Mouse (Mus musculus) myocyte (in vitro differentiated cells): ENCODE measurements around the gene Macrod2. TPM values are rescaled to one million over a fixed set of nuclear protein-coding genes. Genes with fewer than 3 reads are reported as not detected.

Experiments
- H3K27me3 ChIP-seq: one replicate; pipeline ENCODE4 v1.6.1; 2011; ENCODE audit not compliant: control insufficient read depth, insufficient read depth, insufficient read length
- H3K36me3 ChIP-seq: one replicate; pipeline ENCODE4 v1.6.1; 2011; ENCODE audit not compliant: control insufficient read depth, insufficient read depth
- H3K4me2 ChIP-seq: one replicate; pipeline ENCODE4 v1.6.1; 2011; ENCODE audit warnings: low read depth, control low read depth
- H3K4me3 ChIP-seq: one replicate; pipeline ENCODE4 v1.5.1; 2011; ENCODE audit warnings: mild to moderate bottlenecking, control low read depth, moderate library complexity
- H3K79me2 ChIP-seq: one replicate; pipeline ENCODE4 v1.6.1; 2011; ENCODE audit not compliant: control insufficient read depth, insufficient read depth
- H3ac ChIP-seq: one replicate; pipeline ENCODE4 v1.6.1; 2011; ENCODE audit not compliant: control insufficient read depth, insufficient read length
- CEBPB ChIP-seq: IDR thresholded peaks from 2 replicates; pipeline ENCODE4 v1.6.1; 2011; ENCODE audit warnings: mild to moderate bottlenecking, moderate library complexity; ENCODE audit not compliant: poor library complexity, insufficient read depth, severe bottlenecking
- E2F4 ChIP-seq: IDR thresholded peaks from one replicate; pipeline ENCODE4 v1.6.1; 2011; ENCODE audit warnings: mild to moderate bottlenecking, control low read depth, moderate library complexity; ENCODE audit not compliant: insufficient read depth
- MAX ChIP-seq: IDR thresholded peaks from one replicate; pipeline ENCODE4 v1.6.1; 2011; ENCODE audit warnings: low read depth, mild to moderate bottlenecking, control low read depth
- MYOD1 ChIP-seq, 3 experiments: IDR thresholded peaks; one replicate each; pipeline ENCODE4 v1.6.1; 2011; ENCODE audit warnings: control low read depth in 2 of 3, low read depth in 2 of 3, mild to moderate bottlenecking in 2 of 3, moderate library complexity in 1 of 3; ENCODE audit not compliant: insufficient read length in 2 of 3, control insufficient read depth in 1 of 3
- MYOG ChIP-seq, 3 experiments: IDR thresholded peaks; one replicate each; pipeline ENCODE4 v1.6.1; 2011; ENCODE audit warnings: control low read depth in 2 of 3, low read depth in 2 of 3, mild to moderate bottlenecking in 2 of 3; ENCODE audit not compliant: insufficient read length in 2 of 3, control insufficient read depth in 1 of 3, insufficient read depth in 1 of 3
- POLR2A ChIP-seq: IDR thresholded peaks from one replicate; pipeline ENCODE4 v1.6.1; 2011; ENCODE audit warnings: low read depth, mild to moderate bottlenecking, control low read depth, moderate library complexity; ENCODE audit not compliant: insufficient read length
- POLR2AphosphoS2 ChIP-seq: IDR thresholded peaks from one replicate; pipeline ENCODE4 v1.6.1; 2011; ENCODE audit warnings: low read depth, control low read depth; ENCODE audit not compliant: insufficient read length
- REST ChIP-seq: IDR thresholded peaks from one replicate; pipeline ENCODE4 v1.6.1; 2011; ENCODE audit warnings: mild to moderate bottlenecking, control low read depth, moderate library complexity; ENCODE audit not compliant: insufficient read depth, insufficient read length
- SRF ChIP-seq: IDR thresholded peaks from one replicate; pipeline ENCODE4 v1.6.1; 2011; ENCODE audit warnings: low read depth; ENCODE audit not compliant: control insufficient read depth, insufficient read length
- TCF12 ChIP-seq: IDR thresholded peaks from one replicate; pipeline ENCODE4 v1.6.1; 2011; ENCODE audit warnings: mild to moderate bottlenecking, control low read depth; ENCODE audit not compliant: poor library complexity, insufficient read depth, severe bottlenecking
- TCF3 ChIP-seq: IDR thresholded peaks from one replicate; pipeline ENCODE4 v1.6.1; 2011; ENCODE audit warnings: low read depth, control low read depth; ENCODE audit not compliant: insufficient read length
- USF1 ChIP-seq: IDR thresholded peaks from one replicate; pipeline ENCODE4 v1.6.1; 2011; ENCODE audit warnings: low read depth, mild to moderate bottlenecking, control low read depth, moderate library complexity
- polyA plus RNA-seq: library from polyadenylated mRNA; unstranded; fragments of >200 nt; fragmentation: generic; extraction: Trizol; gene quantifications from one replicate; pipeline ENCODE4 v1.2.1, GENCODE M21; 2012; ENCODE audit warnings: missing spikeins

Gene Macrod2
- polyA plus RNA-seq, 1 experiment = 0.96 TPM

GRCm38 (mm10) chr2:140970181-140970580 is 575.1 kb downstream of the Macrod2 start:
- TF ChIP-seq POLR2AphosphoS2 = no peak
- no peak for TF ChIP-seq SRF
- TF ChIP-seq USF1 = no peak
- TF ChIP-seq MAX = no peak
- no peak for TF ChIP-seq TCF12
- TF ChIP-seq REST = no peak
- TF ChIP-seq TCF3 = no peak
- no peak for TF ChIP-seq MYOG (IDR thresholded peaks at IDR 0.05; ENCODE audit: control insufficient read depth in 1 of 3, insufficient read depth in 1 of 3, insufficient read length in 2 of 3, low read depth in 2 of 3)
- no peak for TF ChIP-seq E2F4
- TF ChIP-seq CEBPB = no peak
- no peak for TF ChIP-seq MYOD1 (IDR thresholded peaks at IDR 0.05; ENCODE audit: control insufficient read depth in 1 of 3, insufficient read length in 2 of 3, low read depth in 2 of 3)
- TF ChIP-seq POLR2A = no peak
- Histone ChIP-seq H3K36me3 (no peaks in the 10 kb centered on the region), H3K79me2 (no peaks in the 10 kb centered on the region), H3ac (no peak overlapping the region), H3K4me3 (no peak overlapping the region), H3K4me2 (no peak overlapping the region), H3K27me3 (no peaks in the 10 kb centered on the region)

- Histone ChIP-seq H3K36me3 (no peaks in the 10 kb centered on the region), H3K4me2 (no peak overlapping the region), H3K27me3 (no peaks in the 10 kb centered on the region), H3K79me2 (no peaks in the 10 kb centered on the region), H3K4me3 (no peak overlapping the region), H3ac (no peak overlapping the region)
- peak in 1 of 3 experiments; percentile 38 for TF ChIP-seq MYOG (IDR thresholded peaks at IDR 0.05; ENCODE audit: control insufficient read depth in 1 of 3, insufficient read depth in 1 of 3, insufficient read length in 2 of 3, low read depth in 2 of 3)
- no peak for TF ChIP-seq TCF12
- TF ChIP-seq CEBPB = 0 out of 2 replicates have a peak, but pooled peaks have one; percentile 32
- TF ChIP-seq USF1 = no peak
- TF ChIP-seq MAX = no peak
- no peak for TF ChIP-seq E2F4
- no peak for TF ChIP-seq POLR2A
- no peak for TF ChIP-seq REST
- TF ChIP-seq MYOD1 (IDR thresholded peaks at IDR 0.05; ENCODE audit: control insufficient read depth in 1 of 3, insufficient read length in 2 of 3, low read depth in 2 of 3) = peak in 1 of 3 experiments; percentile 67
- no peak for TF ChIP-seq POLR2AphosphoS2
- no peak for TF ChIP-seq TCF3
Measured at GRCm38 (mm10) chr2:140971845-140972244, 576.7 kb downstream of the Macrod2 start.

GRCm38 (mm10) chr2:140985670-140986372 is 590.7 kb downstream of the Macrod2 start:
- no peaks in the 10 kb centered on the region for H3K27me3 ChIP-seq
- no peak overlapping the region for H3K4me2 ChIP-seq
- no peak for TF ChIP-seq TCF3
- TF ChIP-seq REST = no peak
- no peak for TF ChIP-seq SRF
- TF ChIP-seq USF1 = no peak
- TF ChIP-seq MYOD1 (IDR thresholded peaks at IDR 0.05; ENCODE audit: control insufficient read depth in 1 of 3, insufficient read length in 2 of 3, low read depth in 2 of 3) = no peak
- no peak for TF ChIP-seq CEBPB
- no peak for TF ChIP-seq TCF12
- no peak for TF ChIP-seq POLR2A
- no peak for TF ChIP-seq E2F4
- no peak for TF ChIP-seq POLR2AphosphoS2
- no peak for TF ChIP-seq MAX
- no peak for TF ChIP-seq MYOG (IDR thresholded peaks at IDR 0.05; ENCODE audit: control insufficient read depth in 1 of 3, insufficient read depth in 1 of 3, insufficient read length in 2 of 3, low read depth in 2 of 3)
- H3K36me3 ChIP-seq = no peaks in the 10 kb centered on the region
- H3K79me2 ChIP-seq = no peaks in the 10 kb centered on the region
- H3ac ChIP-seq = no peak overlapping the region
- no peak overlapping the region for H3K4me3 ChIP-seq

- no peaks in the 10 kb centered on the region for H3K79me2 ChIP-seq
- TF ChIP-seq SRF (no peak), POLR2AphosphoS2 (no peak), POLR2A (no peak), CEBPB (no peak), MAX (no peak), TCF3 (no peak), TCF12 (no peak), MYOD1 (IDR thresholded peaks at IDR 0.05; ENCODE audit: control insufficient read depth in 1 of 3, insufficient read length in 2 of 3, low read depth in 2 of 3) (no peak), MYOG (IDR thresholded peaks at IDR 0.05; ENCODE audit: control insufficient read depth in 1 of 3, insufficient read depth in 1 of 3, insufficient read length in 2 of 3, low read depth in 2 of 3) (no peak), REST (no peak), E2F4 (no peak), USF1 (no peak)
- H3ac ChIP-seq = no peak overlapping the region
- no peak overlapping the region for H3K4me3 ChIP-seq
- no peaks in the 10 kb centered on the region for H3K27me3 ChIP-seq
- H3K4me2 ChIP-seq = no peak overlapping the region
- no peaks in the 10 kb centered on the region for H3K36me3 ChIP-seq
Measured at GRCm38 (mm10) chr2:141003846-141004245, 608.7 kb downstream of the Macrod2 start.
